Mouse (Mus musculus): ENCODE measurements at regions not wholly inside any gene's neighbourhood (a gene's known extent, or its start where the extent isn't known, plus 50 kb on each side); places are given as distances from the start of the nearest gene placed in this dataset.

GRCm38 (mm10) chr12:93677478-93677877 is 1828.5 kb upstream of the Sel1l start:
- no peak overlapping the region for H3K4me3 ChIP-seq (ENCODE audit: low read depth, low read length)
- ATAC-seq (ENCODE audit: extremely low read depth, insufficient number of reproducible peaks, low FRiP score, poor library complexity, severe bottlenecking) (no peak), DNase-seq (ENCODE audit: low spot score) (no peak)
- H3K9me3 ChIP-seq (replicated peaks): peaks cover 3% of the 10 kb centered on the region; the same call in 1 of the 2 replicates
- no peaks in the 10 kb centered on the region for H3K36me3 ChIP-seq (replicated peaks)
- H3K27me3 ChIP-seq (ENCODE audit: insufficient read depth, low read length): no peaks in the 10 kb centered on the region
- H3K4me1 ChIP-seq (ENCODE audit: insufficient read depth, low read depth, low read length): no peaks in the 10 kb centered on the region
- TF ChIP-seq GATA2 (IDR thresholded peaks at IDR 0.05; ENCODE audit: borderline replicate concordance, low read depth, low read length) (no peak), GATA1 (IDR thresholded peaks at IDR 0.05; ENCODE audit: borderline replicate concordance, low read length) (no peak), CTCF (IDR thresholded peaks at IDR 0.05; ENCODE audit: low read depth, low read length) (no peak), TAL1 (conservative IDR thresholded peaks at IDR 0.05; ENCODE audit: low read depth, low read length) (no peak), POLR2AphosphoS5 (IDR thresholded peaks at IDR 0.05; ENCODE audit: insufficient replicate concordance, low read depth, low read length) (no peak)

- DNase-seq (ENCODE audit: low spot score) (no peak), ATAC-seq (ENCODE audit: extremely low read depth, insufficient number of reproducible peaks, low FRiP score, poor library complexity, severe bottlenecking) (no peak)
- Histone ChIP-seq H3K4me3 (ENCODE audit: low read depth, low read length) (no peak overlapping the region), H3K27me3 (ENCODE audit: insufficient read depth, low read length) (no peaks in the 10 kb centered on the region), H3K4me1 (ENCODE audit: insufficient read depth, low read depth, low read length) (no peaks in the 10 kb centered on the region), H3K36me3 (replicated peaks) (no peaks in the 10 kb centered on the region), H3K9me3 (replicated peaks) (peaks cover 3% of the 10 kb centered on the region; the same call in 1 of the 2 replicates)
- no peak for TF ChIP-seq GATA2 (IDR thresholded peaks at IDR 0.05; ENCODE audit: borderline replicate concordance, low read depth, low read length)
- TF ChIP-seq GATA1 (IDR thresholded peaks at IDR 0.05; ENCODE audit: borderline replicate concordance, low read length): no peak
- no peak for TF ChIP-seq TAL1 (conservative IDR thresholded peaks at IDR 0.05; ENCODE audit: low read depth, low read length)
- no peak for TF ChIP-seq POLR2AphosphoS5 (IDR thresholded peaks at IDR 0.05; ENCODE audit: insufficient replicate concordance, low read depth, low read length)
- no peak for TF ChIP-seq CTCF (IDR thresholded peaks at IDR 0.05; ENCODE audit: low read depth, low read length)
Measured at GRCm38 (mm10) chr12:93675032-93675431, 1826.1 kb upstream of the Sel1l start.

GRCm38 (mm10) chr12:93669211-93669610 is 1820.3 kb upstream of the Sel1l start:
- H3K27me3 ChIP-seq (ENCODE audit: insufficient read depth, low read length): no peaks in the 10 kb centered on the region
- ATAC-seq (ENCODE audit: extremely low read depth, insufficient number of reproducible peaks, low FRiP score, poor library complexity, severe bottlenecking) (no peak), DNase-seq (ENCODE audit: low spot score) (no peak)
- no peaks in the 10 kb centered on the region for H3K4me1 ChIP-seq (ENCODE audit: insufficient read depth, low read depth, low read length)
- H3K4me3 ChIP-seq (ENCODE audit: low read depth, low read length): no peak overlapping the region
- no peaks in the 10 kb centered on the region for H3K36me3 ChIP-seq (replicated peaks)
- no peak for TF ChIP-seq CTCF (IDR thresholded peaks at IDR 0.05; ENCODE audit: low read depth, low read length)
- TF ChIP-seq TAL1 (conservative IDR thresholded peaks at IDR 0.05; ENCODE audit: low read depth, low read length): no peak
- no peak for TF ChIP-seq GATA2 (IDR thresholded peaks at IDR 0.05; ENCODE audit: borderline replicate concordance, low read depth, low read length)
- TF ChIP-seq POLR2AphosphoS5 (IDR thresholded peaks at IDR 0.05; ENCODE audit: insufficient replicate concordance, low read depth, low read length): no peak
- TF ChIP-seq GATA1 (IDR thresholded peaks at IDR 0.05; ENCODE audit: borderline replicate concordance, low read length): no peak
- H3K9me3 ChIP-seq (replicated peaks): peaks cover 2% of the 10 kb centered on the region

GRCm38 (mm10) chr12:93666799-93667198 is 1817.8 kb upstream of the Sel1l start:
- ATAC-seq (ENCODE audit: extremely low read depth, insufficient number of reproducible peaks, low FRiP score, poor library complexity, severe bottlenecking): no peak
- Histone ChIP-seq H3K4me3 (ENCODE audit: low read depth, low read length) (no peak overlapping the region), H3K27me3 (ENCODE audit: insufficient read depth, low read length) (no peaks in the 10 kb centered on the region), H3K4me1 (ENCODE audit: insufficient read depth, low read depth, low read length) (no peaks in the 10 kb centered on the region), H3K36me3 (replicated peaks) (no peaks in the 10 kb centered on the region), H3K9me3 (replicated peaks) (peaks cover 2% of the 10 kb centered on the region)
- DNase-seq (ENCODE audit: low spot score): no peak
- TF ChIP-seq CTCF (IDR thresholded peaks at IDR 0.05; ENCODE audit: low read depth, low read length): no peak
- TF ChIP-seq GATA2 (IDR thresholded peaks at IDR 0.05; ENCODE audit: borderline replicate concordance, low read depth, low read length): no peak
- TF ChIP-seq TAL1 (conservative IDR thresholded peaks at IDR 0.05; ENCODE audit: low read depth, low read length): no peak
- no peak for TF ChIP-seq GATA1 (IDR thresholded peaks at IDR 0.05; ENCODE audit: borderline replicate concordance, low read length)
- TF ChIP-seq POLR2AphosphoS5 (IDR thresholded peaks at IDR 0.05; ENCODE audit: insufficient replicate concordance, low read depth, low read length): no peak
